Mouse (Mus musculus): ENCODE results near the gene Dct. TPM values are rescaled to one million over a fixed set of nuclear protein-coding genes. Genes with fewer than 3 reads are reported as not detected.

Gene Dct
- not detected for polyA plus RNA-seq (2015; fragmentation: Illumina TruSeq; extraction: RNeasy Lipid Tissue Mini Kit (QIAGEN cat#74804); ENCODE audit: insufficient read depth, low read depth, low replicate concordance)

GRCm38 (mm10) chr14:118051975-118052630 is at the start of gene Dct:
TSS of gene Dct (minus strand) at chr14:118052244.

Other genes with a start within 250 kb of the Dct start
- 9.3 TPM for gene Tgds, start 80.5 kb upstream of the Dct start, polyA plus RNA-seq (2015; fragmentation: Illumina TruSeq; extraction: RNeasy Lipid Tissue Mini Kit (QIAGEN cat#74804); ENCODE audit: insufficient read depth, low read depth, low replicate concordance)
- gene Gpr180, start 84.9 kb upstream of the Dct start, polyA plus RNA-seq (2015; fragmentation: Illumina TruSeq; extraction: RNeasy Lipid Tissue Mini Kit (QIAGEN cat#74804); ENCODE audit: insufficient read depth, low read depth, low replicate concordance), result 10.8 TPM
- gene Sox21, start 184.8 kb upstream of the Dct start, polyA plus RNA-seq (2015; fragmentation: Illumina TruSeq; extraction: RNeasy Lipid Tissue Mini Kit (QIAGEN cat#74804); ENCODE audit: insufficient read depth, low read depth, low replicate concordance), result not detected
- gene Gm9376, start 214.7 kb upstream of the Dct start, polyA plus RNA-seq (2015; fragmentation: Illumina TruSeq; extraction: RNeasy Lipid Tissue Mini Kit (QIAGEN cat#74804); ENCODE audit: insufficient read depth, low read depth, low replicate concordance), result not detected

Data from pancreas, adult 10 weeks (tissue).